Mouse (Mus musculus) liver, embryonic 13.5 days (tissue): ENCODE measurements around the gene Hist1h4d. TPM values are rescaled to one million over a fixed set of nuclear protein-coding genes. Genes with fewer than 3 reads are reported as not detected.
"Not testable (repeated sequence)": the region's sequence is repeated elsewhere in the genome, so short reads cannot be mapped to it uniquely, and the experiment has no call there.

Source experiments
- ATAC-seq: fragments of 200-750 bp; cut with Nextera tagmentation; 2 replicates; pipeline ENCODE4 v1.8.0; 2017; ENCODE audit warnings: low read depth, mild to moderate bottlenecking, moderate number of reproducible peaks, moderate library complexity
- DNase-seq: peaks from one replicate; pipeline ENCODE4 v3.0.0; 2022
- H3K27ac ChIP-seq: fragments of 300-500 bp; sonication (generic); 2 replicates; pipeline ENCODE4 v1.5.1; 2015; ENCODE audit warnings: moderate library complexity, mild to moderate bottlenecking, inconsistent platforms
- H3K27me3 ChIP-seq: fragments of 300-500 bp; sonication (generic); 2 replicates; pipeline ENCODE4 v1.6.1; 2015; ENCODE audit warnings: mild to moderate bottlenecking, inconsistent platforms
- H3K36me3 ChIP-seq: fragments of 300-500 bp; sonication (generic); 2 replicates; pipeline ENCODE4 v1.6.1; 2015; ENCODE audit warnings: mild to moderate bottlenecking, inconsistent platforms
- H3K4me1 ChIP-seq: fragments of 300-500 bp; sonication (generic); replicated peaks from 2 replicates; pipeline ENCODE4 v1.6.1; 2015; ENCODE audit warnings: inconsistent platforms
- H3K4me2 ChIP-seq: fragments of 300-500 bp; sonication (generic); 2 replicates; pipeline ENCODE4 v1.6.1; 2015; ENCODE audit warnings: inconsistent platforms, mild to moderate bottlenecking, moderate library complexity
- H3K4me3 ChIP-seq: fragments of 300-500 bp; sonication (generic); replicated peaks from 2 replicates; pipeline ENCODE4 v1.5.1; 2015; ENCODE audit warnings: mild to moderate bottlenecking, inconsistent platforms
- H3K9ac ChIP-seq: fragments of 300-500 bp; sonication (generic); 2 replicates; pipeline ENCODE4 v1.6.1; 2015; ENCODE audit warnings: mild to moderate bottlenecking, inconsistent platforms
- H3K9me3 ChIP-seq: fragments of 300-500 bp; sonication (generic); replicated peaks from 2 replicates; pipeline ENCODE4 v1.6.1; 2016; ENCODE audit warnings: inconsistent platforms
- WGBS: fragments of 180-500 bp; shearing (Covaris S2); methylation state at CpG from one replicate; pipeline ENCODE4 v1.1.7; 2015; ENCODE audit not compliant: insufficient replicate concordance; 5-methylcytosine and 5-hydroxymethylcytosine counted together
- polyA plus RNA-seq: library from polyadenylated mRNA; unstranded; fragments of >200 nt; fragmentation: Nextera tagmentation; extraction: Ambion mirVana; gene quantifications from 2 replicates; pipeline ENCODE4 v1.2.1, GENCODE M21; 2015

The Hist1h4d gene
- 116 and 152 TPM in 2 replicates for polyA plus RNA-seq

DNA sequence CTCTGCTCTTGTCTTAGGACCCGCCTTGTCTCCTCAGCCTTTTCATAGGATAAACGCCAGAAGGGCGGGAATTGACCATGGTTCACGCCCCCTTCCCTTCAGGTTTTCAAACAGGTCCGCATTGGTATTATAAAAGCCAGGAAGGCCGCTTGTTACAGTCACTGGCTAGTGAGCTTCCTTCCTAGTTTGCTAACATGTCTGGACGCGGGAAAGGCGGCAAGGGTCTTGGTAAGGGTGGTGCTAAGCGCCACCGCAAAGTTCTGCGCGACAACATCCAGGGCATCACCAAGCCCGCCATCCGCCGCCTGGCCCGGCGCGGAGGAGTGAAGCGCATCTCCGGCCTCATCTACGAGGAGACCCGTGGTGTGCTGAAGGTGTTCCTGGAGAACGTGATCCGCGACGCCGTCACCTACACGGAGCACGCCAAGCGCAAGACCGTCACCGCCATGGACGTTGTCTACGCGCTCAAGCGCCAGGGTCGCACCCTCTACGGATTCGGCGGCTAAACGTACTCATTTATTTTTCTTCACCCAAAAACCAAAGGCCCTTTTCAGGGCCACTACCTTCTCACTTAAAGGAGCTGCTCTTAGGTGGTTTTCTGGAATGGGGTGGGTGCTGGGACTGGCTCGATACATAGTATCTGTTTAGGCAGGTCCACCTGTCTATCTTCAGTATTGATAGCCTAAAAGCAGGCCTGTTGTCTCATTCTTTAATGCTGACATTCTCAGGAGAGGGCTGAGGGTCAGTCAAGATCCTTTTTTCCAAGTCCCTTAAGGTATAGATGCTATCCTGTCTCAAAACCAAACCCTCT is at the start of gene Hist1h4d:
Gene Hist1h4d, plus strand, starts transcription at position 191 of the 811 bp plus-strand sequence.
- under 1% methylated on average over 42 of the region's 43 CpGs for WGBS
- Histone ChIP-seq H3K4me2 (peak within 1 kb of the TSS; percentile 78), H3K36me3 (no peaks in the 10 kb centered on the region), H3K27ac (peak within 1 kb of the TSS; percentile 100), H3K9ac (peak within 1 kb of the TSS; percentile 88), H3K4me1 (peaks cover 63% of the 10 kb centered on the region), H3K27me3 (no peaks in the 10 kb centered on the region), H3K9me3 (no peaks in the 10 kb centered on the region), H3K4me3 (peak within 1 kb of the TSS; percentile 63)
- ATAC-seq (peak; percentile 80), DNase-seq (peak; percentile 94)

DNA sequence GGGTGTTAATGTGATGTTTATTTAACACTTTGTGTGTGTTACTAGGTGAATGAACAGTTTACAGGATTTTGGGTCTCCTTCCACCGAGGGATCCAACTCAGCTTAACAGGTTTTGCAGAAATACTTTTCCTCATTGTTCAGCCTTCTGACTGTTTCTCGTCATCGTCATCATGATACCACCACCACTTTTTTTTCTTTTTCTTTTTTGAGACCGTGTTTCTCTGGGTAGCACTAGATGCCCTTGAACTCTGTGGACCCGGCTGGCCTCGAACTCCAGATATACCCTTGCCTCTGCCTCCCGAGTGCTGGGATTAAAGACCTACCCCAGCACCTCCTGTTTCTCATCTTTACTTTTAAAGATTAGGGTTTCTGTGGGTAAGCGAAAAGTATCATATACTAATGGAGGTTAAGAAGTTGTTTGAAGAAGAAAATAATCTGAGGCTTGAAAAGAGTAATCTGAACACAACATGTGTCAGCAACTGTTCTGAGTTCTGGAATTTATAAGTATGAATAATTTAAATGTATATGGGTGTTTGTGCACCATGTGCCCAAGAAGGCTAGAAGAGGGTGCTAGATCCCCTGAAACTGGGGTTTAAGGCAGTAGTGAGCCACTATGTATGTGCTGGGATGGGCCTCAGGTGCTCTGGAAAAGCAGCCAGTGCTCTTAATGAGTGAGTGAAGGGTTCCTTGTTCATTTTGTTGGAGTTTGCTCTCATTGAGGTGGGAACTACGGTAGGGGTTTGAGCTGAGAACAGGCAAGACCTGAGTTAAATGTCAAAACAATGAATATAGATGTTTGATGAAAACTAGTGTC is 48.9 kb upstream of the Hist1h4d start:
- DNase-seq = no peak
- Histone ChIP-seq H3K9me3 (no peaks in the 10 kb centered on the region), H3K36me3 (no peaks in the 10 kb centered on the region), H3K27ac (peak overlapping the region; percentile 98), H3K4me2 (peak overlapping the region; percentile 65), H3K9ac (peak overlapping the region; percentile 84), H3K4me1 (peaks cover 42% of the 10 kb centered on the region), H3K4me3 (peak overlapping the region; percentile 63), H3K27me3 (no peaks in the 10 kb centered on the region)
- WGBS = 13% methylated on average over 9 of the region's 9 CpGs
- ATAC-seq = no peak

DNA sequence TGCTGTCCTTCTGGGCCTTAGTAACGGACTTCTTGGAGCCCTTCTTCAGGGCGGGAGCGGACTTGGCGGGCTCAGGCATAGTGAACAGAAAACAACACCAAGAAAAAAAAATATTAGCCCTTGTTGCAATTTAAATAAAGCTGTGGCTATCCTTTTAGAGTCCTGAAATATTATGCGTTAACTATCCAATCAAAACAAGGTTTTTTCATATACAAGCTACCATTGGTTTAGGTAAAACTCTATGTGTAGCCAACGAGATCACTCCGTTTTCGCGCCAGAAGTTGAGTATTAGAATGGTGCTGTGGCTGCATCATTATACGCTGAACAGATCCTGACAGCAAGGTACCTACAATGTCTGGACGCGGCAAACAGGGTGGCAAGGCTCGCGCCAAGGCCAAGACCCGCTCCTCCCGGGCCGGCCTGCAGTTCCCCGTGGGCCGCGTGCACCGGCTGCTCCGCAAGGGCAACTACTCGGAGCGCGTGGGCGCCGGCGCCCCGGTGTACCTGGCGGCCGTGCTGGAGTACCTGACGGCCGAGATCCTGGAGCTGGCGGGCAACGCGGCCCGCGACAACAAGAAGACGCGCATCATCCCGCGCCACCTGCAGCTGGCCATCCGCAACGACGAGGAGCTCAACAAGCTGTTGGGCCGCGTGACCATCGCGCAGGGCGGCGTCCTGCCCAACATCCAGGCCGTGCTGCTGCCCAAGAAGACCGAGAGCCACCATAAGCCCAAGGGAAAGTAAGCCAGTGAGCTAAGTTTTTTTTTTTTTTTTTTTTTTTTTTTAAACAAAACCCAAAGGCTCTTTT is 47.6 kb upstream of the Hist1h4d start, which contains the start of gene Hist1h2af:
Gene Hist1h2af, plus strand, starts transcription at position 347 of the 808 bp plus-strand sequence.
- H3K9me3 ChIP-seq, H3K36me3 ChIP-seq, H3K27me3 ChIP-seq: not testable (repeated sequence)
- ATAC-seq (peak; percentile 49), DNase-seq (peak; percentile 83)
- Histone ChIP-seq H3K9ac (peak within 1 kb of the TSS; percentile 84), H3K4me2 (peak within 1 kb of the TSS; percentile 65), H3K27ac (peak within 1 kb of the TSS; percentile 98), H3K4me1 (peaks cover 50% of the 10 kb centered on the region), H3K4me3 (peak within 1 kb of the TSS; percentile 63)
- WGBS = under 1% methylated on average over 31 of the region's 53 CpGs

DNA sequence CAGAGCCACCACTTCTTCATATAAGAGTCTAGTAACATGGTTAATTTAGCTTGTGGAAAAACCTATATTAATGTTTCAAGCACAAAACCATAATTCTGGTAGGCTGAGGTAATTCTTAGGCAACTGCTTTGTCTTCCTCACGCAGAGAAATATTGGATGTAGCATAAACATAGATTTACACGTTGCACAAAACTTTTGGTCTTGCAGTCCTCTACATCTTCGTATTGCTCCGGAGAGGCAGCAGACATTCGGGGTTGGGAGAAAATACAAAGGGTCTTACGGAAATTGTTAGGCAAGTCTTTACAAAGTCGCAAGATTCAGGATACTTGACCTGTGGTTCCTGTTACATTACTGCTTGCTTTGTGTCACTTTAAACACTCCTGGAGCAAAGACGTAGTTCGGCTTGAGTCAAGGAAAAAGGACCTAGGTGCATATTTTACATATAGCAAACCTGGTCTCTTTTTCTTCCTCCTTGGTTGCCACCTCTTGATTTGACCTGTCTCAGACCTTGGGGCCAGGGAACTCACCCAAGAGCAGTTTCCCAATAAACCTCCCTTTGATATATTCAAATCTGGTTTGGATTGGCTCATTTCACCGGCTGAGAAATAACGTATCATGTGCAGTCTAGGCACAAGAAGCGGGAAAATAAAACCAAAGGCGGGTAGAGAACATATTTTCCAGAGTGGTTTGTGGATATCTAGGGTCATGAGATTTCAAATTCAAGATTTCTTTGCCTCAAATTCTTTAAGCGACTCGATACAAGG is 46.8 kb upstream of the Hist1h4d start:
- no peaks in the 10 kb centered on the region for H3K36me3 ChIP-seq
- WGBS = under 1% methylated on average over 15 of the region's 15 CpGs
- peak overlapping the region; percentile 63 for H3K4me3 ChIP-seq
- H3K4me2 ChIP-seq = peak overlapping the region; percentile 65
- H3K9ac ChIP-seq = peak overlapping the region; percentile 84
- peak overlapping the region; percentile 98 for H3K27ac ChIP-seq
- DNase-seq (peak; percentile 65), ATAC-seq (peak; percentile 28)
- no peaks in the 10 kb centered on the region for H3K9me3 ChIP-seq
- no peaks in the 10 kb centered on the region for H3K27me3 ChIP-seq
- H3K4me1 ChIP-seq = peaks cover 48% of the 10 kb centered on the region

DNA sequence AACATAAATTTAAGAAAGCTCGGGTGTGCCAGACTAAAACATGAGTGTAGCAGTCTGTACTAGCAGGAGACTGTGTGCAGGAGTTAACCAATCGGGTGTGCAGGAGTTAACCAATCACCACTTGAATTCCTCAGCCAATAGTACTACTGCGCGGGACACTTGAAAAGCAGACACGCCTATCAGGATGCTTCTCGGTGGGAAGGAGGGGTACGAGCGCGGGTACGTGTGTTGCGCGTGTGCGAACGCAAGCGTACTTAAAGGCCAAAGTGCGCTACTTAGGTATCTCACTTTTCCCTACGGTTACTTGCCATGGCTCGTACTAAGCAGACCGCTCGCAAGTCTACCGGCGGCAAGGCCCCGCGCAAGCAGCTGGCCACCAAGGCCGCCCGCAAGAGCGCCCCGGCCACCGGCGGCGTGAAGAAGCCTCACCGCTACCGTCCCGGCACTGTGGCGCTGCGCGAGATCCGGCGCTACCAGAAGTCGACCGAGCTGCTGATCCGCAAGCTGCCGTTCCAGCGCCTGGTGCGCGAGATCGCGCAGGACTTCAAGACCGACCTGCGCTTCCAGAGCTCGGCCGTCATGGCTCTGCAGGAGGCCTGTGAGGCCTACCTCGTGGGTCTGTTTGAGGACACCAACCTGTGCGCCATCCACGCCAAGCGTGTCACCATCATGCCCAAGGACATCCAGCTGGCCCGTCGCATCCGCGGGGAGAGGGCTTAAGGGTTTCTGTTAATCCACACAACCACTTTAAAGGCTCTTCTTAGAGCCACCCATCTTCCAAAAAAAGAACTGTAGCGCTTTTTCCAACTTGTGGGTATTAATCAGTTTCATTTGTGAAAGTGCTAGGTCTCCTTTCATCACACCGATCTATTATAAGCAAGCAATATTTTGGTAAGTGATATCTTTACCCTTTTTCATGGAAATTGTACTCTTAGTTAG is 46.0 kb upstream of the Hist1h4d start, which contains the start of gene Hist1h3g:
Gene Hist1h3g, plus strand, starts transcription at position 286 of the 939 bp plus-strand sequence.
- Histone ChIP-seq H3K4me3 (peak within 1 kb of the TSS; percentile 63), H3K4me2 (peak within 1 kb of the TSS; percentile 65), H3K4me1 (peaks cover 47% of the 10 kb centered on the region), H3K27ac (peak within 1 kb of the TSS; percentile 98), H3K9ac (peak within 1 kb of the TSS; percentile 84)
- ATAC-seq (peak; percentile 85), DNase-seq (peak; percentile 93)
- not testable (repeated sequence) for H3K9me3 ChIP-seq, H3K36me3 ChIP-seq, H3K27me3 ChIP-seq
- under 1% methylated on average over 52 of the region's 62 CpGs for WGBS

DNA sequence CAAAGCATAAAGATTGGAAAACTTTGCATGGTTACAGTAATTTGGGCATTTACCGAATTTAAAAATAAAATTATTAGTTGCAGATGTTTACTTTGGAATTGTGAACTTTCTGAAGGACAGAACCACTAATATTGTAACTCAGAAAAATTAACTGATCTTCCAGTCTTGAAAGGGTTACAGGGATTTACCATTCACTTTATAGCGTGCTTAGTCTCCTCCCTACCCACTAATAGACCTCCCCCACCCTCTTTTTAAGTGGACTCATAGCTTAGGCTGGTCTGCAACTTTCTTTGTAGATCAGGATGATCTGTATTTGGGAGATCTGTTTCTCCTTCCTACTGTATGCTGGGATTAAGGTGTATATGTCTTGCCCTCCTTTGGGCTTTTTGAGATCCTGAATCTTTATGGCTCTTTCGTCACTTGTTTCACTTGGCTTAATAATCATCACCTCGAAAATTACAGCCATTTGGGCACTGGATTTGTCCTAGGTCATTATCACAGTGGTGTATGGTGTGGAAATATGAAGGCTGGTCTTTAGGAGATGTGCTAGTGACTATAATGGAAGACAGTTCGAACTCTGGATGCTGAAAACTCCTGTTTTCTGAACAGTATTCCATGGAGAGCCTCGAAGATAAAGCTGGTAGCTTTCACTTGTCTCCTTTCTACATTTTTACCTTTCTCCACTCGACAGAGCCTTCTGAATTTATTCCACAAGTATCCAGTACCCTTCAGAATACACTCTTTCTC is 45.1 kb upstream of the Hist1h4d start:
- DNase-seq = no peak
- peak overlapping the region; percentile 65 for H3K4me2 ChIP-seq
- no peaks in the 10 kb centered on the region for H3K9me3 ChIP-seq
- H3K27ac ChIP-seq = peak overlapping the region; percentile 98
- H3K4me1 ChIP-seq = peaks cover 52% of the 10 kb centered on the region
- 14% methylated on average over 7 of the region's 7 CpGs for WGBS
- H3K9ac ChIP-seq = peak overlapping the region; percentile 84
- H3K27me3 ChIP-seq = no peaks in the 10 kb centered on the region
- ATAC-seq = no peak
- H3K4me3 ChIP-seq = peak overlapping the region; percentile 63
- no peaks in the 10 kb centered on the region for H3K36me3 ChIP-seq

DNA sequence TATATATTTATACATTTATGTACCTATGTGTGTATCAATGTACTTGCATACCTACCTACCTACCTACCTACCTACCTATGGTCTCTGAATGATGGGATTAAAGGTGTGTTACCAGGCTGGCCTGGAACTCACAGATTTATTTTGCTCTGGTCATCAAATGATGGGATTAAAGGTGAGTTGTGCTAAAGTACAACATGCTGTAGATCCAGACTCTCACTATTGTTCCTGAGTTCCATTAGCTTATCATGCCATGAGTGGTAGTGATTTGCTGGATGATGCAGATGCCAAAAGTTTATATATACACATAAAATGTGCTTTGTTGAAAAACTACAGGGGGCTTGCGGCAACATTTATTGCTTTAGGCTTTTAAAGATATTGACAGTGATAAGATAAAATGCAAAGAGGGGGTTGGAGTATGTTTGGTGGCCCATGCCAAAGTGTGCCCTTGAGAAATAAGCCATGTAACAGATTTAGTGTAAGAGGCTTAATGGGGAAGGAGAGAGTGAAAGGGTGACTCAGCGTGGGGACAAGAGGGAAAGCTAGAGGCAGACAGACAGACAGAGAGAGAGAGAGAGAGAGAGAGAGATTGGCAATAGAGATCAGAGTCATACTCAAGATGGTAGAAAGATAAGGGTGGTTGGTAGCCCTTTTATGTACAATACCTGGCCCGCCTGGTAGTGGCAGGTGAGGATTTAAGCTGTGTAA is 44.2 kb upstream of the Hist1h4d start:
- Histone ChIP-seq H3K36me3 (no peaks in the 10 kb centered on the region), H3K27me3 (no peaks in the 10 kb centered on the region), H3K27ac (peak overlapping the region; percentile 98), H3K4me2 (peak overlapping the region; percentile 65), H3K9ac (peak overlapping the region; percentile 84), H3K4me3 (peak overlapping the region; percentile 63), H3K4me1 (peaks cover 51% of the 10 kb centered on the region), H3K9me3 (no peaks in the 10 kb centered on the region)
- DNase-seq (no peak), ATAC-seq (no peak)
- 62% methylated on average over 3 of the region's 3 CpGs for WGBS

DNA sequence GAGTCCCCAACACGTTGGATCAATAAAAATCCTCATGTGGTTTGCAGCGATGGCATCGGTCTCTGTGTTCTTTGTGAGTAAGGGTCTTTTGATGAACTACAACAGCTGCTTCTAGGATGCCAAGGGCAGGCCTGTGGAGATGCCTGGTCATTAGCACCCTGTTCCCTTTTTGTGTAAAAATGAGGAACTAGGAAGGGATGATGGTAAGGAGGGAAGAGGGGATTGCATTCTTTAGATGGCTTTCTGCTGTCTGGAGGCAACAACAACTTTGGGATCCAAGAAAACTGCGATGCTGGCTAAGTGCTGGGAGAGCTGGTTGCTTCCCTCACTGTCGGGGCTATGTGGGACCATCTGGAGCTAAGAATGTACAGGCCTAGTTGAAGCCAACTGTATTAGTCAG is 43.1 kb upstream of the Hist1h4d start:
- peak overlapping the region; percentile 84 for H3K9ac ChIP-seq
- peak overlapping the region; percentile 98 for H3K27ac ChIP-seq
- H3K27me3 ChIP-seq = no peaks in the 10 kb centered on the region
- H3K4me3 ChIP-seq = peak overlapping the region; percentile 63
- peaks cover 40% of the 10 kb centered on the region for H3K4me1 ChIP-seq
- WGBS = 81% methylated on average over 5 of the region's 5 CpGs
- H3K4me2 ChIP-seq = peak overlapping the region; percentile 65
- H3K36me3 ChIP-seq = no peaks in the 10 kb centered on the region
- no peak for ATAC-seq
- H3K9me3 ChIP-seq = no peaks in the 10 kb centered on the region
- DNase-seq = no peak

DNA sequence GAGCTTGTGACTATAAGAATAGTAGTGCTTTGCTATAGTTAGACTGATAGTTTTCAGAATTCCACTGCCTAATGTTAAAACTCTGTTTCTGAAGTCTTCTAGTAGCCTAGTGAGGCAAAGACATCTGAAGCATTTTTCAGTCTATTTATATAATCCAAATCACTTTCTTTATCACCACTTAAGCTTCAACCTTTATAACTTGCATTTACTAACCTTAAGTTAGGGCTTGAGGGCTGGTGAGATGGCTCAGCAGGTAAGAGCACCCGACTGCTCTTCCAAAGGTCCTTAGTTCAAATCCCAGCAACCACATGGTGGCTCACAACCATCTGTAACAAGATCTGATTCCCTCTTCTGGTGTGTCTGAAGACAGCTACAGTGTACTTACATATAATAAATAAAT is 41.6 kb upstream of the Hist1h4d start:
- not testable (repeated sequence) for ATAC-seq, H3K27me3 ChIP-seq, H3K36me3 ChIP-seq, H3K9me3 ChIP-seq, H3K4me3 ChIP-seq, H3K4me2 ChIP-seq, DNase-seq
- Histone ChIP-seq H3K27ac (peak overlapping the region; percentile 98), H3K4me1 (peaks cover 40% of the 10 kb centered on the region), H3K9ac (peak overlapping the region; percentile 62)
- 68% methylated on average over 1 of the region's 1 CpGs for WGBS
